Mouse (Mus musculus): ENCODE results near the gene Mettl14.

The Mettl14 gene

GRCm38 (mm10) chr3:123322147-123322546, 63.8 kb downstream of the Mettl14 start:
- peaks cover 7% of the 10 kb centered on the region for H3K4me1 ChIP-seq (replicated peaks; ENCODE audit: low read depth, low read length)
- H3K27me3 ChIP-seq (ENCODE audit: insufficient read depth, low read length), result no peaks in the 10 kb centered on the region
- H3K9me3 ChIP-seq (ENCODE audit: low read length), result peaks cover 22% of the 10 kb centered on the region
- no peaks in the 10 kb centered on the region for H3K36me3 ChIP-seq (ENCODE audit: insufficient read depth, low read length)
- H3K4me3 ChIP-seq (replicated peaks; ENCODE audit: low read length), result no peak overlapping the region
- peak; percentile 18; the same call in 1 of the 2 replicates for TF ChIP-seq CTCF (conservative IDR thresholded peaks at IDR 0.05; ENCODE audit: low read length)
- no peak for TF ChIP-seq NANOG (IDR thresholded peaks at IDR 0.05; ENCODE audit: borderline replicate concordance, low read length)
- TF ChIP-seq POU5F1 (IDR thresholded peaks at IDR 0.05; ENCODE audit: borderline replicate concordance, low read length), result no peak

GRCm38 (mm10) chr3:123321612-123322011, 64.3 kb downstream of the Mettl14 start:
- H3K9me3 ChIP-seq (ENCODE audit: low read length), result peaks cover 18% of the 10 kb centered on the region
- TF ChIP-seq POU5F1 (IDR thresholded peaks at IDR 0.05; ENCODE audit: borderline replicate concordance, low read length) (no peak), NANOG (IDR thresholded peaks at IDR 0.05; ENCODE audit: borderline replicate concordance, low read length) (no peak), CTCF (conservative IDR thresholded peaks at IDR 0.05; ENCODE audit: low read length) (no peak)

GRCm38 (mm10) chr3:123320341-123320740, 65.6 kb downstream of the Mettl14 start:
- H3K27me3 ChIP-seq (ENCODE audit: insufficient read depth, low read length), result no peaks in the 10 kb centered on the region
- no peak for TF ChIP-seq POU5F1 (IDR thresholded peaks at IDR 0.05; ENCODE audit: borderline replicate concordance, low read length)
- TF ChIP-seq NANOG (IDR thresholded peaks at IDR 0.05; ENCODE audit: borderline replicate concordance, low read length), result no peak
- H3K36me3 ChIP-seq (ENCODE audit: insufficient read depth, low read length), result no peaks in the 10 kb centered on the region
- peaks cover 7% of the 10 kb centered on the region for H3K4me1 ChIP-seq (replicated peaks; ENCODE audit: low read depth, low read length)
- no peak overlapping the region for H3K4me3 ChIP-seq (replicated peaks; ENCODE audit: low read length)
- H3K9me3 ChIP-seq (ENCODE audit: low read length), result peaks cover 5% of the 10 kb centered on the region; the same call in 1 of the 2 replicates

More at GRCm38 (mm10) chr3:123321612-123322011, 64.3 kb downstream of the Mettl14 start:
- H3K4me3 ChIP-seq (replicated peaks; ENCODE audit: low read length), result no peak overlapping the region
- H3K36me3 ChIP-seq (ENCODE audit: insufficient read depth, low read length), result no peaks in the 10 kb centered on the region
- peaks cover 7% of the 10 kb centered on the region for H3K4me1 ChIP-seq (replicated peaks; ENCODE audit: low read depth, low read length)
- H3K27me3 ChIP-seq (ENCODE audit: insufficient read depth, low read length), result no peaks in the 10 kb centered on the region

Measured in E14TG2a.4 (cell line).